Mouse (Mus musculus) large intestine, adult 2 months (tissue): ENCODE data around the gene Pcdh9. TPM values are rescaled to one million over a fixed set of nuclear protein-coding genes. Genes with fewer than 3 reads are reported as not detected.

ENCODE experiments used
- DNase-seq: peaks from one replicate; pipeline ENCODE4 v3.0.0-alpha.2; 2012; ENCODE audit warnings: low read depth, low spot score
- WGBS: fragments of 180-500 bp; shearing (Covaris S2); methylation state at CpG from one replicate; pipeline ENCODE4 v1.1.7; 2018; 5-methylcytosine and 5-hydroxymethylcytosine counted together
- polyA plus RNA-seq: library from polyadenylated mRNA; depleted of rRNA; stranded (reverse); fragments of >200 nt; gene quantifications from 2 replicates; pipeline ENCODE4 v1.2.3, GENCODE M21; 2012

Gene Pcdh9
- polyA plus RNA-seq, 1 experiment: 0.12 TPM

DNA sequence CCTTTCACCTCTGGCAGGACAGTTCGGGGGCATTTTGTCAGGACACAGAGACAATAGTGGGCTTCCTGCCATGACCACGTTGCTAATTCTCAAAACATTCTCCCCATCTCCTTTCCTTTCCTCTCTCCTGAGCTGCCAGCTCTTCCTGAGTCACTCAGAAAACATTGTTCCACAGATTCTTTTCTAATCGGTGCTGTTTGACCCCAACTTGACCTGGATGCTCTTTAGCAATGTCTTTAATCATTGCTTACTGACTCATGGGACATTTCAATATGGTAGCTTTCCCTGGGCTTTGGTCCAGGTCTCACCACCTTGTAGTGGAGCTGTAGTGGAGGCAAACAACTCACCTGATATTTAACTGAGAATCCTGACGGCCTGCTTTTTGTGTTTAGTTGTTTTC lies 820.3 kb downstream of the Pcdh9 start:
- 50% methylated on average over 4 of the region's 4 CpGs for WGBS
- no peak for DNase-seq

DNA sequence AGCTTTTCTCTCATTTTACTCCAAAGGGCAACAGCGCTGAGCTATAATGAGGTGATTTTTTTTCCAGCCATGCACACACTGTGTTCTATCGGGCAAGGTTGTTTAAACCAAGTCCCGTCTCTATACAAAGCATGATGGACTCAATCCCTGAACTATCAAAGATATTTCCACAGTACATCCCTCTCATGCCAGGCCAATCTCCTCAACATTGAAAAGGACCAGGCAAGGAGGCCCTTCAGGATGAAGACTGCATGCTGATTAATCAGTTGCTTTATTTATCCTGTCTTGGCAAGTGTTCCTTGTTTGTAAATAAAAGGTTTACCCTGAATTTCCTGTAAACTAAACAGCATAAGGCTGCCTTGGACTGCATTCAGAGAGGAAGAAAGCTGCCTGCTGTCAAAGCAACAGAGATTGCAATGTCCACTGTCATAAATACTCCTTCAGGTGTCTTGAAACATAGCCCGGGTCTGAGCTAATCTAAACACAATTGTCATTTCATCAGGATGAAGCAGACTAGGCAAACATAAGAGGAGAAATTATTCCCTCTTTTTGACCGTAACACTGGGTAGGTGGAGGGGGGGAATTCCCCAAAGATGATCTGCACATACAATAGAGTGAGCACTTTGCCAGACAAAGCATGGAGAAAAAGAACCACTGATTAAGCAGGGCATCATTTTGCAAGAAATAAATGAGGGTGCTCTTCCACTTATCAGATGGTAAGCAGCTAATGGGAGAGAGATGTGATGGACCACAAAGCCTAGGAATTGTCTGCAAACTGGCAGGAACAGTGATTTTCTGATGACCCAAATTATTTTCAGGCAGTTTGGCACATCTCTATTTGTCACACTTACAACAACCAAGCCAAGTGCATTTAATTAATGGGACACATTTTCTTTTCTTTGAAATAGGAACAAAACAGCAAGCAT lies 822.8 kb downstream of the Pcdh9 start:
- WGBS: 51% methylated on average over 5 of the region's 5 CpGs
- no peak for DNase-seq

DNA sequence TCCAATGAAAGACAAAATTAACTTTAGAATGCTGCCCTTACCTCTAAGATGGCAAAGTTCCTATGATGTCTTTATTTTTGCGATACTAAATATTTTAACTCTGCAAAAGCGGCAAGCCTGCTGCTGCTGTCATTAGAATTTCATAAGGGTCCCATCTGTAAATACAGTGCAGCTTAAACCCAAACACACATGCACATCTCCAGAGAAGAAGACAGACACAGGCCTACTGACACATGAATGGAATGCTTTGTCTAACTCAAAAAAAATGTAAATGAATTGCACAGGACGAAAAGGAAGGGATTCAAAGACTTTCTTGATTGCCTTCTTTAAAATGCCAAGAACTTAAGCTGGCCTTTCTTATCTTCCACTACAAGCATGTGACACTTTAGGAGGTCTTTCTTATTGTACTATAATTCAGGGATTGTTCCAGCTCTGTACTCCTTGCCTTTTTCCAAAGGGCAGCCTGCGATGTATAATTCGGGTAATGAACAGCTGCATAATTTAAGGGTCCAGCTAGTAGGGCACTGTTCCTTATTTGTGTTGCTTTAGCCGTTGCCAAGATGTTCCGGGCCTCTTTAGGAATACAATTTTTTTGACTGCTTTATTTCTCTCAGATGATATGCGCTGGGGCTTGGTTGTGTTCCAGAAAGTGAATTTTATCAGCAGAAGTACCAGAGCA lies 823.6 kb downstream of the Pcdh9 start:
- DNase-seq: no peak
- WGBS: 65% methylated on average over 8 of the region's 8 CpGs

DNA sequence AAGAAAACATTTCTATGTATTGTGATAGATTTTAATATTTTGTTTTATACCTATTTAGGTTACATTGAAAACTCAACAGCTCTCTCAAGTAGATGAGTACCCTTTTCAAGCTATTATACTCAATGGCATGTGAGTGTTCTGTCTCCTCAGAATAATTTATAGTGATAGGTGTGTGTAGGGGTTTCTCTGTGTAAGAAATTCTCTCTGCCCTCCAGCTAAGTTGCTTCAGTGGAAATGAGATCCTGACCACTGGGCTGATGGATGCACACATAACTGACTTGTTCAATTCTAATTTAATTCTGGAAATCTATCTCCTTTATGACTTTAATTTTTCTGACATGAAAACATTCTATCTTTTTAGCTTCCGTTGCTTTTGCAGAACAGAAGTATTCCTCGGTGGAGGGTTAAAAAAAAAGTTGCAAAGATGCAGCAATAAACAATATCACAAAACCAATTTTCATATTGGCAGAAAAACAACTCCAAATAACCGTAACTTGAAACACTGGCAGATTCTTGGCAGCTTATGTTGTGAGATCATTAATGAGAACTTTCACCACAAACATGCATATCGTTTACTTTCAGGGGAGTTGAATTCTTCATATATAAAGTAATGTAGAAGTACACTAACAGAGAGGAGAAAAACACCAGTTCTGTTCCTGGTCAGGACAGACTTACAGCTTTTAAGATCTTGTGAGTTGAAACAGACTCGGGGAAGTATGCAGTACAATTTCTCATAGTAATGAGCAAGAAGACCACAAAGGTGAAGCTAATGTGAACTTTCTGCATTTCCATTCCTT lies 828.5 kb downstream of the Pcdh9 start:
- 62% methylated on average over 5 of the region's 5 CpGs for WGBS
- no peak for DNase-seq

DNA sequence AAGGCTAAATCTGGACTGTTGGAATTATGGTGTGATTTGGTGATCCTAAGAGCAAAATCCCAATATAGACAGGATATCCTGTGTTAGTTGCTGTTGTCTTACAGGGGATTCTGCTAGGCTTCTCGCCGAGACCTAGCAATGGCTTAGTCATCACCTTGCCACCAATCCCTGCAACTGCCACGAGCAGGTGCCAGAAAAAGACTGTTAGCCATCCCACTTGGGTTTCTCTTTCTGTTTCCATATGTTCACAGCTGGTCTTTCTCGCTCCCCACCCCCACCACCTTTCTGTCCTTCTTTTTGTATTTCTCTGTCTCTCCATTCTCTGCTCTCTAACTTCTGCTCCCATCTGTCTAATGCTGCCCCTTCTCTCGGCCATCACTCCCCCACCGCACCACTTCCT lies 831.7 kb downstream of the Pcdh9 start:
- no peak for DNase-seq
- WGBS: 81% methylated on average over 6 of the region's 6 CpGs

DNA sequence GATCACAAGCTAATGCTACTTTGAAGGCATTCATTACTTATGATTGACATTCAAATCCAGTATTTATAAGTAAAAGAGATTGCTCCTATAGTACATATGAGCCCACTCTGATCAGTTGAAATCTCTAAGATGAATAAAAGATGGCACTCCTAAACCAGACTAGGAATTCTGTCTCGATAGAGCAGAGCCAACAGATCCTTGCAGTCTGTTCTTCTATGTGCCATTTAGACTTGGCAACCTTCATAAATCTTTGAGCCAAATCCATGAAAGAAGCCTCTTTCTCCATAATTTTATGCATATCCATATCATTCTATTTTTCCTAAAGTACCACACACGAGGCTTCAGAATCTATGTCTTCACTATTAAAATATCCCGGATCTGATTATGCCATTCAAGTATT lies 834.5 kb downstream of the Pcdh9 start:
- DNase-seq: no peak
- WGBS: 80% methylated on average over 3 of the region's 3 CpGs

DNA sequence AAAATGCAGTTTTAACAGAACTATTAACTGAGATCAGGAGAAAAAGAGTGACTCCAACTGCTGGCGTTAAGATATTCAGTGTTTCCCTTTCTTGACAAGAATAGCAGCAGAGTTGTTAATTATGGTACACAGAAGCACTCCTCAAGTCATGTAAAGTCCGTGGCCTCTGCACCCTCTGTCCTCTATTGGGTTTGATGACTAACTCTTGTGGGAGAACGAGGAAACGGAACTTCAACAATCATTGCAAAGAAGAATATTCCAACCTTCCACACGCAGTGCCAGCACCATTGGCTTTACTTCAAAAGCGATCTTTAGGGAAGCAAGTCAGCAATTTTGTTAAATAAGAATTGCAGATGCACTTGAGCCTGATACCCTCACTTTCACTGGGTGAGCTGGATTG lies 849.9 kb downstream of the Pcdh9 start:
- DNase-seq: no peak
- WGBS: 41% methylated on average over 6 of the region's 6 CpGs

DNA sequence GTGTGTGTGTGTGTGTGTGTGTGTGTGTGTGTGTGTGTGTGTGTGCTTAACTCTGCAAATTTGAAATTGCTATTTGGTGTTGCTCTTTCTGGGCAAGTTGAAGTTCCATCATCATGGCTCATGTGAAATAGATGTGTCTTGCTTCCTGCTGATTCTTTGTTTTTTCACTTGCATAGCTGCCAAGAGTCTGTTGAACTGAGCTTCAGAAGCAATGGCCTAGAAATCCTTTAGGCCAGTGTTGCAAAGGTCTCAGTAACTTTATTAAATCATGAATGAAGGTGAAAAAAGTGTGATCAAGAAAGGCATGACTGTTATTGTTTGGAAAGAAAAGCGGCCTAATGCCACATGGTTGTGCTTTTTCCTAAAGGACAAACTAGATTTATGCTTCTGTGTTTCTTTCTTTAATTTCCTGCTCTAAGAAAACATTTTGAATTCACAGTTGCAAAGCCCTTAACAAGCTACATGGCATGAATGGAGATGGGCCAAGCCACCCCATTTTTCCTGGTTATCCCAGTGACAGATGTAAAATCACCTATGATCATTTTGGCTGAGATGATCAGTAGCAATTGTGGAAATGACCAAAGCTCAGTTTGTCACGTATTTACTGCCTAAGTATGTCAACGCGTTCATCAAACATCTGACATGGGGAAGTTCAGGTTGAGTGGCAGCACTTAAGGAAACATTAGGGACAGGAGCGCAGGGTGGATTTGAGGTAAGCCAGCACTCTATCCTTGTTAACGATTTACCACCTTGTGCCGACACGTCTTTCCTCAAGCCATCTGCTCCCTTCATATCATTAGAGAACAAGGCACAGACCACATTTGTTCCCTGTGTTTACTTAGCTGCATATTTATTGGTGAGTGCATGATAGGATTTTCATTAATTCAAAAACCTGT lies 850.9 kb downstream of the Pcdh9 start:
- DNase-seq: no peak
- 42% methylated on average over 8 of the region's 8 CpGs for WGBS

DNA sequence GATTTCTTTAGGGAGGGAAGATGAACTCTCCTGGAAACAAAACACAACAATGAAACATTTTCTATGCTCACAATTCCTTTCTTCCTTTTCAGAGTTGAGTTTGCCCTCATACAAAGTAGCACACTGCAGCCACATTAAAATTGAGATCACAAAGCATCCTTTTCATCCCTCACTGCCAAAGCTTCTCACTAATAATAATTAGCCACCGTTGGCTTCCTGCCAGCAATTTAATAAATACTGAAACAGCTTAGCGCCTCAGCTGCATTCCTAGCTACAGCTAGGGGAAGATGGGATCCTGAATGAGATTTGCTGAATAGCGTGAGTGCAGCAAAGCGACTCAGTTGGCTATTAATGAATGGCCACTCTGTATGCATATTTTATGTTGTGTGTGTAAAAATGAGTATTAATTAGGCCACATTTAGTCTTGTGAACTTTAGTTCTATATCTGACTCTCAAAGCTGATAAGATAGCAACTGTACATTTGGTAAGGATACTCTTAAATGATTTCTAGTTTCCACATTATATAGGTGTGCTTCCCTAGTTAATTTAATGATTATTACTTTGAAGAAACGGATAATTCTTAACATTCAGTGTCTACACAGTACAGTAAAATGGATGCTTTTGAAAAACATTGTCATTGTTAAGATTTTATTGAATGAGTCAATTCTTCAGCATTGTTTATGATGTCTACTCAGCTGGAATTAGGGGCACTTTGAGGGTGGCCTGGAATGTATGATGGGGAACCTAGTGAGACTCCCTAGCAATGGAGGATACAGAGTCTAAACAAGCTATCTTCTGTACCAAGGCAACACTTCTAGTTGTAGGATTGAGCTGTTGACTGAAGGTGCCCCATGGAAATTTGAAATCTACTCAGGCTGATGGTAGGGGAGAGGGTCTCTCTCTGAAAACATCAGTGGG lies 881.1 kb downstream of the Pcdh9 start:
- DNase-seq: no peak
- WGBS: 73% methylated on average over 5 of the region's 5 CpGs
